Mouse (Mus musculus) subcutaneous adipose tissue, adult 2 months (tissue): Measurements from ENCODE around the gene Atp8b2. TPM values are rescaled to one million over a fixed set of nuclear protein-coding genes. Genes with fewer than 3 reads are reported as not detected.

Experiments used
- polyA plus RNA-seq: library from polyadenylated mRNA; depleted of rRNA; stranded (reverse); fragments of >200 nt; gene quantifications from 2 replicates; pipeline ENCODE4 v1.2.3, GENCODE M21; 2012; ENCODE audit warnings: low replicate concordance; rRNA removed

Atp8b2 gene
- polyA plus RNA-seq = 44.7 and 85.4 TPM in 2 replicates

DNA sequence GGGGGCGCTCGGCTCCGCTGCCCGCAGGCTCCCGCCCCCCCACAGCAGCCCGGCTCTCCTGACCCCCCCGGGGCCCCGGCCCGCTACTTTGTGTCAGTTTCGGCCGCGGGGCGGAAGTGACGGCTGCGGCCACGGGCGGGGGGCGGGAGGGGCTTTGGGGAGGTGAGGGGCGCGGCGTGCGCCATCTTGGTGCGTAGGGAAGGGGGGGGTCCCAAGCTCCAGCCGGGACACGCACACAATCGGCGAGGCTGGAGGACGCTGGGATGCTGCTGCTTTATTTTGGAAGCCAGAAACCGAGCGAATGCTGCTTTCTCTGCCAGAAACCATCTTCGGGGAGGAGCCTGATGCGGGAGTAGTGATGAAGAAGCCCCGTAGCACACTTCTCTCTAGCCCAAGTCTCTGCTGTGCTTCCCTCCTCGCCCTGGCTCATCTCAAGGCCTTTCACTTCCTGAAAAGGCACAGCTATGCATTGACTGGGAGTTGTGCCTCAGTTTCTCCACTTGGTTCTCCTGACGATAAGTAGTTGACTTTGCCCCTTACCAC, at the start of gene Atp8b2:
Gene Atp8b2, minus strand, starts transcription at position 288 of the 543 bp plus-strand sequence.

DNA sequence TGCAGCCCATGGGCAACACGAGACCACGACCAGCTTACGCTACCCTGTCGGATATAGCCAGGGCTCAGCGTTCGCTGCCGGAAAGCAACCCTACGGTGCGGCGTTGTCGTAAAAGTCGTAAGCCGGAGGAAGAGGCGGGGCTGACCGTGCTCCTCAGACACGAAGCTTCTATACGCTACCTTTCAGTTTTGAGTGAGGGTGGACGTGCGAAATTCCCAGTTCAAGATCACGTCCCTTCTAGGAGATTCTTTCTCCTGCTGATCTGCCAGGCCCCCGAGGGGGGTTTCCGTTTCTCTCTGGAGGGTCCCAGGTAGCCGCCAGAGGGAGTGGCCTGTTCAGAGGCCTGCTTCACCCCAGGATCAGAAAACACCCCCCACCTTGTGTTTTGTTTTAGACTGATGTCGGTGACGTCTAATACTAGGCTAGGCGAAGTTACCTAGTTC, 35.3 kb upstream of the Atp8b2 start, which contains the start of gene Hax1:
Gene Hax1, minus strand, starts transcription at position 169 of the 443 bp plus-strand sequence.

DNA sequence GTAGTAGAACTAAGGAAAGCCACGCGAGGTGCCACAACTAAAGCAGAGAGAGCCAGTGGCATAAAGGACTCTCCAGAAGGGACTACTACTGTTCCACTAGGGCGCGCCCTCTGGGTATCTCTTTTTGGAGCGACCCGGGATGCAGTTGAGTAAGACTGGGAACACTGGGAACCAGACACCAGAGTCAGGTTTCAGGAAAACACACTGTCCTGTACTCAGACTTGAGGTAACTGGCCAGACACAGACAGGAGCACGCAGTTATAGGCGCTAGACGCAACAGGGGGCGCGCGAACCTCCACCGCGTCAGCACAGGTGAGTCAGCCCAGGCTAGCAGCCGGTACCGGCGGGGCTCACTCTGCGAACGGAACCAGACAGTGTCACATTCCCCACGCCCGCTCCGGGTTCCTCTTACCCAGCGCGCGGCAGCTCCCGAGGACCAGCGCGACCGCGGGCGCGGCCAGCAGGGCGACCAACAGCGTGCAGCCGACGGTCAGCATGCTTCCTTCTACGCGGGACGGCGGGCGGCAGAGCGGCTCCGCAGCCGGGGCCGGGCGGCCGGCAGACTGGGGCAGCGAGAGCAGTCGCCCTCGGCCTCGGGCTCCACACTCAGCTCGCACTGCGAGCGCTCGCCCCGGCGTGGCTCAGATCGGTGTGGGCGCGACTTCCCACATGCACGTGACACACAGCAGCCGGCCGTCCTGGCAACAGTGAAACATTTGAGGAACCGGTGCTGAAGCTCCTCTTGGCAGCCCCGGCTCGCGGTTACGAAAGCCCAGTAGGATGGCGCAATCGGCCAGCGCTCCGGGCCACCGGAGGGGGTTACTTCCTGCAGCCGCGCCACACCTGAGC, 50.5 kb downstream of the Atp8b2 start, which contains the start of gene Il6ra:
Gene Il6ra, minus strand, starts transcription at position 654 of the 849 bp plus-strand sequence.

Other genes starting within 250 kb of the Atp8b2 start
- gene Adar, start 248.5 kb downstream of the Atp8b2 start, polyA plus RNA-seq = 21.5 and 43.9 TPM in 2 replicates
- gene Chrnb2, start 198.9 kb downstream of the Atp8b2 start, polyA plus RNA-seq = 0.93 and 1.0 TPM in 2 replicates
- 23.6 and 29.5 TPM in 2 replicates for gene Ube2q1, start 189.9 kb downstream of the Atp8b2 start, polyA plus RNA-seq
- gene She, start 132.1 kb downstream of the Atp8b2 start, polyA plus RNA-seq = 5.0 and 6.8 TPM in 2 replicates
- gene Il6ra, start 50.3 kb downstream of the Atp8b2 start, polyA plus RNA-seq = 12.4 and 14.9 TPM in 2 replicates
- 81.9 and 98.3 TPM in 2 replicates for gene Hax1, start 35.3 kb upstream of the Atp8b2 start, polyA plus RNA-seq
- gene 4933434E20Rik, start 88.1 kb upstream of the Atp8b2 start, polyA plus RNA-seq = 60.2 and 69.1 TPM in 2 replicates
- gene Ubap2l, start 89.1 kb upstream of the Atp8b2 start, polyA plus RNA-seq = 109 and 164 TPM in 2 replicates
- gene Tpm3, start 109.1 kb upstream of the Atp8b2 start, polyA plus RNA-seq = 100 and 134 TPM in 2 replicates
- gene Nup210l, start 140.6 kb upstream of the Atp8b2 start, polyA plus RNA-seq = 0.34 and 0.58 TPM in 2 replicates